Mouse (Mus musculus) frontal cortex, postnatal 25 days (tissue): ENCODE data around the gene Gadl1.

Source experiments
- DNase-seq, 2 experiments: peaks; one replicate each; pipeline ENCODE4 v3.0.0; 2022; ENCODE audit warnings: low spot score in 2 of 2

Gene Gadl1

DNA sequence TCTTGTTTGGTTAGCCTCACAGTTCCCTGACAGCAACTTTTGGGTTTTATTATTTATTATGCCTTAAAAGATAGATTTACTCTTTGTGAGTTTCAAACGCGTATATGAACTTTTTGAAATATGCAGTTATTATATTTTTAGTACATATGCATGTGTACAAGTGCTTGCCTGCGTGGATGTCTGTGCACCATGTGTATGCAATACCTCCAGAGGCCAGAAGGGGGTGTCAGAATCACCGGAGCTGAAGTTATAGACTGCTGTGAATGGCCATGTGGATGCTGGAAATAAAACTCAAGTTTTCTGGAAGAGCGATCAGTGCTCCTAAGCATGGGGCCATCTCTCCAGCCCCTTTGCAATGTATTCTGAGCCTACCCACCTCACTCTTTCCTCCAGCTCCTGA, 28.7 kb downstream of the Gadl1 start:
- DNase-seq = no peak

DNA sequence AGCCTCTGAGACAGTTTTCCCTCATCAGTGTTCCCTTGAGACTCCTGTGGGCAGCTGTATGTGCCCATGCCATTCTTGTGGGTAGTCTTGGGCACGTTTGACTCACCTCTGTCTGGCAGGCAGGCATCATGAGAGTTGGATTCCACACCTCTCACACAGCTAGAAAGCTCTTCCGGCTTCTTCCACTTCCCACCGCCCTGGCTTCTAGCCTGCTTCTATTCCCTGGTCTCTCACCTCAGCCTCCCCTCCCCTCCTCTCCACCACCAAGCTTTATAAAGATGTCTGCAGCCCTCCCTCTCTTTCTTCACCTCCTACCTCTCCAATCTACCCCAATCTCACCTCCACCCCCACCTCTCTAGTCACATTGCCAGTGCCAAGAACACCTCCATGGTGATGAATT, 30.2 kb downstream of the Gadl1 start:
- no peak for DNase-seq

DNA sequence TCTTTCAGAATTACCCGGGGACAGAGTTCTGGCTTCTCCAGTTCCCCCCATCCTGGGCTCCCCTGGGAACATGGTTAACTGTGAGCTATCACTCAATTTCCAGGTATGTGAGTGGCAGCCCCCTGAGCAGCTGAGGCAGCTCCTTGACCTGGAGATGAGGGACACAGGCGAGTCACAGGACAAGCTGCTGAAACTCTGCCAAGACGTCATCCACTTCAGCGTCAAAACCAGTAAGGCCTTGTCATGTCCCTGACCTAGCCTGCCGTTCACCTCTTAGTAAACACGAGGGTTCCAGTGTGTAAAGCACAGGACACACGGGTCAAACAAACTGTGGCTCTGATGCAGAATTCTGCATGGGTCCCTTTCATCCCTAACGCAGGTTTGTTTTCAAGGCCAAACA, 31.9 kb downstream of the Gadl1 start:
- no peak for DNase-seq

DNA sequence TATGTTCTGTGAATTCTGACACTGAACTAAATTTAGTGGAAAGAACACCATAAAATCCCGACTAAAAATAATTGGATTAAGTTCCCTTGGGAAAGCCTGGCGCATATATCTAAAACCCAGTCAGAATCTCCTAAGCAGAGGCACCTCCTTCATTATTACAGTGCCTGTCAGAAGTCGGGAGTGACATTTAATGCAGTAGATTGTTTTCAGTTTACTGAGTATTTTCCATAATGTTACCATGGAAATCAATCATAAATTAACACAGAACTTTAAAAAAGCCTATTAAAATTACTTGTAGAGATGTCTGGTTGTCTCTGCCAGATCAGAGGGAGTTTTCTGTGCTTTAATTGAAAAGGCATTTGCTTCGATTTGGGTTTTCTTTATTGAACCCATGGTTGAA, 33.2 kb downstream of the Gadl1 start:
- no peak for DNase-seq

DNA sequence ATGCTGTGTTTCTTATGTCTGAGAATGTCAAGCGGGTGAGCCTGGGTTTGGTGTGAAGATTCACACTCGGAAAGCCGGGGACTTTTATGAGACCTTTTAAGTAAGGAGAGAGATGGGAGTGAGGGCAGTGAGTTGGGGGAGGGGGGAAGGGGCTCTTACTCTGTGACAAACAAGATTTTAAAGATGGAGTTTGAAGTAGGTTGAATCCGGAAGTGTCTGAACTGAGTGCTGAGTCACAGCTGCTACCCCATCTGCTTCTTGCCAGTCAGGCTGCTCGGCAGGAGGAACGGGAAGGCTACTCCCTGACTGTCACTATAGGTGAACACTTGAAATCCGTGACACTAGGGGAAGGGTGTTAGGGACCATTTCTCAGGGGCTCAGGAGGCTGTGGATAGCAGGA, 33.7 kb downstream of the Gadl1 start:
- no peak for DNase-seq

DNA sequence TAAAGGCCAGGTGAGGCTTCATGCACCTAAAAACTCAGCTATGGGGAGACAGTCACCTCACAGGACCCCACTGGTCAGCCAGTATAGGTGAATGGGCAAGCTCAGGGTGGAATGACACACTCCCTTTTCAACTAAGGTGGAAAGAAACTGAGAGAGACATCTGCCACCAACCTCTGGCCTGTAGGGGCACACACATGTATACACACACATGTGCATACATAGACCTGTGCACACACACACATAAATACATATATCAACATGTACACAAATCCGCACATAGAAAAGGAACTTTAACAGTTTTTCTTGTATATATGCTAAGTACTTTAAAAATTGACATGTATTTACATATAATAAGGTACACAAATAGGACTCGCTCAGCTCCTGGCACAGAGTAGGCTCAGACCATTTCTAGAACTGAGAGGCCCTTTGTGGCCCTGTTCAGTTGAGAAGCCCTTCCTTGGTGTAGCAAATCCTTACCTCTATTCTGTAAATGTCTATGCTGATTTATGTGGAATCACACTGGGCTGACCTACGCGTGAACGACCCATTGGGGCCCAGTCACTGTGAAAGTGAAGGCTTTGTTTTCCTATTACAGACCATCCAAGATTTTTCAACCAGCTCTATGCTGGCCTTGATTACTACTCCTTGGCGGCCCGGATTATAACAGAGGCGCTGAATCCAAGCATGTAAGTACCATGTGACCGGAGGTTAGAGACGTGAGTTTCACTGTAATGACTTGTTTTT, 34.5 kb downstream of the Gadl1 start:
- DNase-seq = no peak

DNA sequence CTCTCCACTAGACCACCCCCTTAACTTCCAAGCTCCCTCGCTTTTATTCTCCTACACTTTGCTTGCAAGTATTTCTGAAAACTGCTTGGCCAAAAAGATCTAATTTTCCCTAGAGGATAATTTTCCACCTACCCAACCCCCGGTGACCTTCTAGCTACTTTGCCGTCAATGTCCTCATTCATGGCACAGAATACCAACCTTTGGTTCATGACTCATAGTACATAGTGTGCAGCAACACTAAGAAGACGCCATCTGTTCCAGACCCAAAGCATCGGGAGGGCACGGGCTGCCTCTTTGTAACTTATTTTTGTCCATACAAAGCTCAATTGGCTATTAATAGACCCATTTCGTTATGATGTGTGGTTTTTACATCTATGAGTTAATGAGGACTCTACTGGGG, 55.8 kb downstream of the Gadl1 start:
- DNase-seq = no peak

DNA sequence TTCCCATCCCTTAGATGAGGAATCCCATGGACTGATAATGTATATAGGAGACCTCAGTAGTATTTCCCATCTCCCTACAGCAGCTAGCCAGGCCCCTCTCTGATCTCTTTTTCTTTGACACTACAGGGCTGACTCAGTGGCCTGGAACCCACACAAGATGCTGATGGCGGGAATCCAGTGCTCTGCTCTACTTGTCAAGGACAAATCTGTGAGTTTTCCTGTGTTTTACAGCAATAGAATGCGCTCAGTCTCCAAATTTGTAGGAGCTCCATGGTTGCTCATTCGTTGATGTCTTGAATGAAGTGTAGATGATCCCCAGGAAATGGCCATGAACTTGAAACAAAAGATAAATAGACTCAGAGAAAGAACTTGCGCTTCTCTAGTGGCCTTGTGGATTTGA, 56.9 kb downstream of the Gadl1 start:
- DNase-seq = no peak

DNA sequence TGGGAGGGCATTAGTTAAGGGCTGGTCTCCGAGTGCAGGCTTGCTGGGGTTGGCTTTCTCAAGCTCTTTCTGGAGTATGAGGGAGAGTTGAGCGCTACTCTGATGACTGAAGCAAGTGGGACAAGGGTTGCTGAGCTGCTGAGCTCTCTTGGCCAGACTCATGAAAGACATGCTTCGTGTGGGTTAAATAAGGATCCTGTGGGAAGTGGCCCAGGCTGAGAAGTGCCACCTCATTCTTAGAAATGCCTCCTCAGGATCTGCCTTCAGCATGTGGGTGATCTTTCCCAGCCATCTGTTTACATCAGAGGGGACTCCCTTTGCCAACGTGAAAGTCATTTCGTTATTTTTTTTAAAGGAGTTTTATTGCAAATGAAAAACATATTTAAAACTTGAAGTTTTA, 57.5 kb downstream of the Gadl1 start:
- DNase-seq = peak in 1 of 2 experiments; percentile 36

DNA sequence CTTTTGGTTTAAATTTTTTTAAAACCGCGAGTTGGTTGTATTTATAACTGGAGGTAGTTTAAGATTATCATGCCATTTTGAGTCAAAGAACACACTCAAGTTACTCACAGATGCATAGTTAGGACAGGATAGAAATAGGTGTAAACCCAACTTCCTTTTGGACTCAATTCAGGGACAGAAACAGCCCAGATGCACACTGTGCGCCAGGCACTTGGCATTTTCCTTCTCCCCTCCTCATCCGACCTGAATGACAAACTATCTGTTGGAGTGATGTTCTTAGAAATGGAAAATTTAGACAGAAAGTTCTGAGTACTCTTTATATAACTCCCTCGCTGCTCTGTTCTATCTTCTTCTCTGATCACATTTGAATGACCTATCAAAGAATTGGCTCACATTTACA, 58.4 kb downstream of the Gadl1 start:
- no peak for DNase-seq

DNA sequence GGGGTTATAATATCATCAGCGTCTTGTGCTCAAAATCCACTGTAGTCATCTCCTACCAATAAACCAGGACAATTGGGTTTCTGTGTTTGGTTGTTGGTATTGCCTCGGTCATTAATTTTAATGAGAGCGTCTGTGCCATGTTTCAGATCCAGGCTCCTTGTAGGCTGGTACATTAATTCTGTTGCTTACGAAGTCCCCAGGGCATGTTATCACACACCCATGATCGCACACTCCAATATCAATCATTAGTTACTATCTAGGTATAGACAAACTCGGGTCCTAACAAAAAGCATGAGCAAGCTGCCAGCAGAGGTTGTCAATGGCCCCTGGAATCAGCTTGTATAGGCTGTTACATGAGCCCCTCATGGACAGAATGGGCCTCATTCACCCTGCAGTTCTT, 67.6 kb downstream of the Gadl1 start:
- DNase-seq = no peak

DNA sequence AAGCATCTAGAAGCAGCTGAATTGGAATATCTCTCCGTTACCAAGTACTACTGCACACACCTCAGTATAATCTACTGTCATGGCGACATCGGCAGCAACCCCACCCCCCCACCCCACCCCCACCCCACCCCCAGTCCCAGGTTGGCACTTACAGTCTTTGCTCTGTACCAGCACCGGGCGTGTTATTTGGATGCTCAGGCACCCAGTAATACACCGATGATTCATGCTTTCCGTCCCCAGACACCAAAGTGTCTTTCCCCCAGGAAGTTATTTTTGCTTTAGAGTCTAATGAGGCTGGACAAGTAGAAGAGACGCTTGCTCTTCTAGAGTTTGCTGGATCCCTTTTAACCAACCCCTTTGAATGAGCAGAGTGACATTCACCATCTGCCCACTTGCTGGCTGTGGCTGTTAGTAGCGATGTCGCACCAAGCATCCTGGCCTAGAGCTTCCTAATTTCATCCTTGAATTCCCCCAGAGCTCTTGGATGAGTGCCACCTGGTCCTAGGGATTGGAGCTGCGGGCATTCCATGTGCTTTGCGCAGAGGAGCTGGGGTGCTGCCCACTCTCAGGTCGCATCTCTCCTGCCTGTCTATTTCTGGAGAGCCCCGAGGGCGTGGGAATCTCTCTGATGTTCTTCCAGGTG, 68.5 kb downstream of the Gadl1 start:
- peak; percentile 14 to 39 for DNase-seq

DNA sequence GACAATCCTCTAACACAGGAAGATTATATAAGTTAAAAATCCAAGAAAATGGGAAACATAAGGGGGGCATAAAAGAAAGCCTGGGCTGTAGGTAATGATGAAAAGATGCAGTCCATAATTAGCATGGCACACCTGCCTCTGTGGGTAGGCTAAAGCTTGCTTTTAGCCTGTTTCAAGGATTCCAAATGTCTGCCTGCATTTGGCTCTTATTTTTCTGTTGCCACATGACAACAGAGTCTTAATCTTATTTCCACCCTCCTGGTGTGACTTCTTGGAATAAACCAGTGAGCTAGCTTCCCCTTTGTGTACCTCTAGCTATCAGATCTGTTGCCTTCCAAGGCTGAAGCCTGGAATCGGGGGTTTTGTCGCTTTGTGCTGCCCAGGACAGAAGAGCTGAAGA, 69.2 kb downstream of the Gadl1 start:
- DNase-seq = no peak

DNA sequence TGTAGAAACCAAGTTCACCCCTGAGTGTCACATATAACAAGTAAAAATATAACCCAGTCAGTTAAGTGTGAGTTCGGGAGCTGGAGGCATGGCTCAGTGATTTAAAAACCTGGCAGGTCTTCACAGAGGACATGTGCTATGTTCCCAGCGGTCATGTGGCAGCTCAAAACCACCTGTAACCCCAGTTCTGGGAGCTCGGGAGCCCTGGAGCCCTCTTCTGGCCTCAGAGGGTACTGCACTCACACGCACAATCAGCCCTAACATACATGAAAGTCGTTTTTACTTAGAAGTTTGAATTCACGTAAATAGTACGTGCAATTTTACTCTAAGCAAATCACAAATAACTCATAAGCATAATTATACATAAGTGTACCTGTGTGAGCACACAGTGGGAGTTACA, 81.4 kb downstream of the Gadl1 start:
- no peak for DNase-seq

DNA sequence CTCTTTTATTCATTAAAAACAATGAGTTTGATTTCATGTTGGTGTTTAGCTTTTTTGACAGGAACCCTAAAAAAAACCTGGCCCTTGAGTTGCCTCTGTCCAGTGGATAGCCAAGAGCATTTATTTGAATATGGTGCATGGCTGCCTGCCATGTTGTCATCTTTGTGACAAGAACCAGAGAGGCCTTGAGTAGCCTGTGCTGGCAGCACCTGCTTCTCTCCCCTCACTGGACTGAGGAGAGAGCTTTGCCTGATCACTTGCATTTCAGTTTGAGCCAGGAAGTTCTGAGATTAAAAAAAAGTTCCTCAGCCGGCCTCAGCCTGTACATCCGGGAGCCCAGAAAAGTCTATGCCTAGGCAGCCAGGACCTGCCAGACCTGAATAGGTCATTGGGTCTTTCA, 85.5 kb downstream of the Gadl1 start:
- DNase-seq = no peak

DNA sequence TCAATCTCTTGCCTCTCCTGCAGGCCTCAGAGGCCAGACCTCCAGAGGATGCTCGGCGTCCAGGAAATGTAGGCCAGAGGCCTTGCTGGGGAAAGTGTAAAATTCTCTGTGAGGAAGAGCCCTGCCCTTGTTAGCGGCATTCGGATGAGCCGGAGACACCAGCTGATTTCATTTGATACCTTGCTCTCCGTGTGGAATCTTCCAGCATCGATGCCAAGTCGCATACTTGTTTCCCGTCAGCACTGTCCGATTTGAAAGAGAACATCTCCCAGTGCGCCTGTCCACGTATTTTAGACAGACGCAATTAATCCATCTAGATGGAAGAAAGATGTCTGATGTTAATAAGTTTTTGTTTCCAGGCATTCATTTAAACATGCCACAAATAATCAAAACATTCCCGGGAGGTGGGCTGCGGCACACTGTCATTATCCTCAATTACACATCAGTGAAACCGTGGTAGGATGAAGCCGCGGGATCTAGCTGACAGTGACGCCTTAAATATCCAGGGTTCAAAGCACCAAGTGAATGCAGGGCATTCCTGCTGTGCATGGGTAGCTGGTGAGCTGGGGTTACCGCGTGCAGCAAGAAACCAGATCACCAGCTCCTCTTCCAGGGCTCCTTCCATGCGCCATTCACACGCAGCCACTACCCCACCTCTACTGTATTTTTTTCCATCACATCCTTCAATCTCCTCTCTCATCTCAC, 86.8 kb downstream of the Gadl1 start:
- DNase-seq = no peak

DNA sequence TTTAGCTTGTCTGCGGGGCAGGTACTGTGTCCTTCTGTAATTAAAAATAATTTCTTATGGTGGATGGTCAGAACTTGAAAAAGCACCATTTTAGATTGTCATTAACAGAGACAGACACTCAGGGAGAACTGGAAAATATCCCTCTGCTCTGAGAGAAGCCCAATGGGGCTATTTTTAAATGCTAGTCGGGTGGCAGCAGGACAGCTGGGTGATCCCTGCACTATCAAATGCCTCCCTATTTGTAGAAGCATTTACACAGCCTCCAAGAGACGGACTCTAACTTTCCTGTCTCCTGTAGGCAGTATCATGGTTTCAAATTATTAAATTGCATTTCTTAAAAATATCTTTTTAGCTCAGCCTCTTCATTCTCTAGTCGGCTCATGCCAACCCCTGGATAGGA, 89.1 kb downstream of the Gadl1 start:
- no peak for DNase-seq

DNA sequence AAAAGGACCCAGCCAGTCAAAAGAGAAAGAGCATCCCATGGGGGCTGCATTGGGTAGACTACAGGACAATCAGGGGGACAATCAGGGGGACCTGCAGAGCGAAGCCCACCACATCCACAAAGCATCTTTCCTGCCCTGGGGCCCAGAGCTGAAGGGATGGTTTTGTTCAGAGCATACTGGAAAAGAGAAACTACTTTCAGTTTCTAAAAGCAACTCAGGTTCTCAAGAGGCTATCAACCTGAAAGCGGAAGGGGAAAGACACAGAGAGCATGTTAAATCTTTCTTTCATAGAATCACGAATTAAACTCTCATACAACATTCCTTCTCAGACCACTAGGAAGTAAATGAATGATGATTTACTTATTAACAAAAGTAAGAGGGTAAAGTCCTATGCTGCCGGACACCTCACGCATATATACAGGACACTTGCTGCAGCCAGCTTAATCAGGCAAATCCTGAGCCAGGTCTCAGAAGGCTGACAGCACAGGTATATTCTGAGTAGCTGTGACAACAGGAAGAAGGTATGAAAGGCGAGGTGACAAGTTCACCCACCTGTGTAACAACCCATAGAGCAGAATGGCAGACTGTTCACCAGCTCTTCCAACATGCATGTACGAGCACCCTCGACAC, 90.2 kb downstream of the Gadl1 start:
- DNase-seq = no peak

DNA sequence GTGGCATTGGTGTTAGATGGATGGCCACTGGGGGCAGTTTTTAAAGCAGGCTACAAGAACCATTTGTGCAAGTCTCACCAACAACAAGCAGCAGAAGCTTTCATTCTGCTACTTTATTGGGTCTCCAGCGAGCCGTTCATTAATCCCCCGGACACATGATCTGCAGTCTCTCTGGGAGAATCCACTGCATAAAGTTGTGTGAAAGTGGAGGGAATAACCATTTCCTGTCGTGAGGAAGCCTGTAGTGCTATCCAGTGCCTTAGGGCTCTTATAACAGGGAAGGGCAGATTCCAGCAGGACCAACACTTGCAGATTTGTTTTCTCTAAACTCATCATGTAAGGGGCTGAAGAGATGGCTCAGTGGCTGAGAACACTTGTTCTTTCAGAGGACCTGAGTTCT, 104.7 kb downstream of the Gadl1 start:
- DNase-seq = no peak

DNA sequence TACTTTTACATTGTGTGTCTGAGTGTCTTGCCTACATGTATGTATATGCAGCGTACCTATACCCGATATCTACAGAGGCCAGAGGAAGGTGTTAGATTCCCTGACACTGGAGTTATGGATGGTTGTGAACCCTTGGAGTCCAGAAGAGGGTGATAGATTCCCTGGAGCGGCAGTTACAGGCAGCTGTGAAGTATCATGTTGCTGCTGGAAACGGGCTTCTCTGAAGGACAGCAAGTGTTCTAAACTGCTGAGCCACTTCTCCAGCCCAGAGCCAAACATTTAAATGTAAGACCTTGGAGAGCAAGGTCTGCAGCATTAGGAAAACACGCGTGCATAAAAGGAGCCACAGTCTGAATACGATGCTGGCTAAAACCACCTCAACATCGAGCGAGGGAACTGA, 107.0 kb downstream of the Gadl1 start:
- no peak for DNase-seq

DNA sequence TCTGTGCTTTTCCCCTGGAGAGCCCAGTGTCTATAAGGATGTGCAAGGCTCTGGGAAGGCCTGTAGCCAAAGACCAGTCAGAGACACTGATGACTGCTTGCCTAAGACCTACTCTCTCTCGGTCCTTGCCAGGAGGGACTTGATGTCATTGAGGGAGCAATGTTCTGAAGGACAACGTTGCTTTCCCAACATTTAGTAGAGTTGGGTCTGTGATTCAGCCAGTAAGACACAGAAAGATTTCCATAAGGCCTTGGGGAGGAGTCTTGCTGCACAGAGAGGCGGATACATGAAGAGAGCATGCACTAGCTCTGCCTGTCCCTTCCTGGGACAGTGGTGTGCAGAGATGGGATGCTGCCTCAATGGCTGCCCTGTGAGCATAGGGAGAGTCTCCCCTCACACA, 107.8 kb downstream of the Gadl1 start:
- DNase-seq = no peak

DNA sequence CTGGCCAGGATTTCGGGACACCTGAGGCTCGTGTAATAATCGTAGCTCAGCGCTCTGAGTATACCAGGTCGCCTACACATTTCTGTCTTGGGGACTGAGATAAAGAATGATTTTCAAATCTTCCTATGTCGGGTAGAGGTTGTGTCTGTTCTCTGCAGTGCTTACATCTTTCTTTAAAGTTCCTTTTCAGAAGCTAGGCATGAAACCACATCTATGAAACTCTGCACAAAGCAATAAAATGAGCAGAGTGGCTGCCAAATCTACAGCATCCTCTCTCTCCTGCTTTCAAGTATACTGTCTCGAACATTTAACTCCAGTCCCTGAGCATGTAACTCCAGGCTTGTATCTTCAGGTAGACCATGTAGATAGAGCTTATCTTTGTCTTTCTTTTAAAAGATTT, 109.3 kb downstream of the Gadl1 start:
- DNase-seq = no peak

DNA sequence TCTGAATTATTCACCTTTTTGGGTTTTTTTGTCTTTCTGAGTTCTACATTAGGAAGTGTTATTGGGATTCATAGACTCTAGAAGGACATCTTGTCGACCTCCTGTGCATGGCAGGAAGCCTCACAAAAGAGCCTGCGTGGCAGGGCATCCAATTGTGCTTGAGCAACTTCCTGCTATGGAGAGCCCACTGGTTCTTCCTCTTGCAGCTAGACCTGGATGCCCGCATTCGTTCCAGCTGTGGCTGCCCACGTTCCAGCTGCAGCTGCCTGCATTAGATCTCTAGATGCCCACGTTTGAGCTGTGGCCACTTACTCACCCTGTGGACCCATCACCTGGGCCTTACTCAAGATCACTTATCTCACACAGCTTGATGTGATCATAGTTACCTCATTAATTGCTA, 116.1 kb downstream of the Gadl1 start:
- no peak for DNase-seq
